Mouse (Mus musculus) spleen, adult 2 months (tissue): ENCODE results near the gene Tbc1d17.

Source experiments
- CTCF ChIP-seq: fragments of 200-500 bp; IDR thresholded peaks from 2 replicates; pipeline ENCODE4 v1.5.1; 2011; ENCODE audit warnings: mild to moderate bottlenecking, inconsistent platforms; ENCODE audit not compliant: insufficient read depth, insufficient read length, insufficient replicate concordance; ENCODE audit errors: extremely low read depth
- POLR2A ChIP-seq: fragments of 200-500 bp; IDR thresholded peaks from 2 replicates; pipeline ENCODE4 v1.6.1; 2011; ENCODE audit warnings: low read depth, low read length, inconsistent platforms

GRCm38 (mm10) chr7:44828706-44829105, 20.2 kb downstream of the Tbc1d17 start:
- TF ChIP-seq CTCF, result no peak
- TF ChIP-seq POLR2A, result no peak
